Mouse (Mus musculus) forebrain, embryonic 10.5 days (tissue): ENCODE results near the gene Ddn. TPM values are rescaled to one million over a fixed set of nuclear protein-coding genes. Genes with fewer than 3 reads are reported as not detected.
"Not testable (repeated sequence)": the region's sequence is repeated elsewhere in the genome, so short reads cannot be mapped to it uniquely, and the experiment has no call there.

Experiments
- DNase-seq: peaks from one replicate; pipeline ENCODE4 v3.0.0-alpha.2; 2017; ENCODE audit warnings: low spot score; ENCODE audit errors: extremely low spot score
- H3K27ac ChIP-seq: fragments of 300-500 bp; sonication (generic); 2 replicates; pipeline ENCODE4 v1.5.1; 2016; ENCODE audit warnings: mild to moderate bottlenecking
- H3K27me3 ChIP-seq: fragments of 300-500 bp; sonication (generic); 2 replicates; pipeline ENCODE4 v1.6.1; 2016; ENCODE audit warnings: mild to moderate bottlenecking; ENCODE audit not compliant: poor library complexity, severe bottlenecking
- H3K36me3 ChIP-seq: fragments of 300-500 bp; sonication (generic); replicated peaks from 2 replicates; pipeline ENCODE4 v1.6.1; 2016; ENCODE audit warnings: mild to moderate bottlenecking, moderate library complexity
- H3K4me1 ChIP-seq: fragments of 300-500 bp; sonication (generic); 2 replicates; pipeline ENCODE4 v1.6.1; 2016
- H3K4me3 ChIP-seq: fragments of 300-500 bp; sonication (generic); 2 replicates; pipeline ENCODE4 v1.5.1; 2016; ENCODE audit warnings: mild to moderate bottlenecking, moderate library complexity
- H3K9me3 ChIP-seq: fragments of 300-500 bp; sonication (generic); 2 replicates; pipeline ENCODE4 v1.6.1; 2016; ENCODE audit warnings: mild to moderate bottlenecking, moderate library complexity
- WGBS: fragments of 180-500 bp; shearing (Covaris S2); methylation state at CpG from one replicate; pipeline ENCODE4 v1.1.7; 2016; 5-methylcytosine and 5-hydroxymethylcytosine counted together
- polyA plus RNA-seq: library from polyadenylated mRNA; unstranded; fragments of >200 nt; fragmentation: Nextera tagmentation; extraction: Ambion mirVana; gene quantifications from 2 replicates; pipeline ENCODE4 v1.2.1, GENCODE M21; 2016

Gene Ddn
- polyA plus RNA-seq, 1 experiment from 2014 or later = 0.10 TPM

DNA sequence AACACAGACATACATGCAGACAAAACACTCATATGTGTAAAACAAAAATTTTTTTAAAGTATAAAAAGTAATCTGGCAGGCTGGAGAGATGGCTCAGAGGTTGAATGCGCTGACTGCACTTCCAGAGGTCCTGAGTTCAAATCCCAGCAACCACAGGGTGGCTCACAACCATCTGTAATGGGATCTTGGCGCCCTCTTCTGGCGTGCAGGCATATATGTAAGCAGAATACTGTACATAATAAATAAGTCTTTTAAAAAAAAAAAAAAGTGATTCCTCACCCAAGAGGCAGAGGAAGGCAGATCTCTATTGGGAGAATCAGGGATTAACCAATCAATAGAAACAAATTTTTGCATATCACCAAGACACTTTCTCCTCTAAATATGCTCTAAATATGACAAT lies 14.1 kb upstream of the Ddn start:
- Histone ChIP-seq H3K27ac (no peak overlapping the region), H3K4me1 (0 out of 2 replicates have a peak, but pooled peaks cover 5% of the 10 kb centered on the region), H3K9me3 (no peaks in the 10 kb centered on the region), H3K27me3 (no peaks in the 10 kb centered on the region), H3K36me3 (peaks cover 60% of the 10 kb centered on the region), H3K4me3 (no peak overlapping the region)
- DNase-seq = no peak
- WGBS = 66% methylated on average over 3 of the region's 3 CpGs

DNA sequence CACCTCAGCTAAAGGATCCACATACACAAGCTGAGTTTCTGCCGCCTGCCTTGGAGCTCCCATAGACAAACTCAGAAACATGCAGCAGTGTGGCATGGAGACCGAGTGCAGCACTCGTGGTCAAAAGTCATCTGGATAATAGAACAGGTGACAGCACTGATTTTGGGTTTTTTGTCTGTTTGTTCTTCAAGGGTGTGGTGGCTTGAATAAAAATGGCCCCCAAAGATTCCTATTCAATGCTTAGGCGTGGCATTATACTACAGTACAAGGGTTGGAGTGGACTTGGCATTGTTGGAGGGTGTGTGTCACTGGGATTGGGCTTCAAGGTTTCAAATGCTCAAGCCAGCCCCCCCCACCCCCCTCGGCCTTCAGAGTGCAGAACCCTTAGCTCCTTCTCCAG lies 12.9 kb upstream of the Ddn start:
- Histone ChIP-seq H3K4me3 (no peak overlapping the region), H3K4me1 (0 out of 2 replicates have a peak, but pooled peaks cover 2% of the 10 kb centered on the region), H3K9me3 (no peaks in the 10 kb centered on the region), H3K36me3 (peaks cover 54% of the 10 kb centered on the region), H3K27me3 (no peaks in the 10 kb centered on the region), H3K27ac (no peak overlapping the region)
- 87% methylated on average over 5 of the region's 5 CpGs for WGBS
- no peak for DNase-seq

DNA sequence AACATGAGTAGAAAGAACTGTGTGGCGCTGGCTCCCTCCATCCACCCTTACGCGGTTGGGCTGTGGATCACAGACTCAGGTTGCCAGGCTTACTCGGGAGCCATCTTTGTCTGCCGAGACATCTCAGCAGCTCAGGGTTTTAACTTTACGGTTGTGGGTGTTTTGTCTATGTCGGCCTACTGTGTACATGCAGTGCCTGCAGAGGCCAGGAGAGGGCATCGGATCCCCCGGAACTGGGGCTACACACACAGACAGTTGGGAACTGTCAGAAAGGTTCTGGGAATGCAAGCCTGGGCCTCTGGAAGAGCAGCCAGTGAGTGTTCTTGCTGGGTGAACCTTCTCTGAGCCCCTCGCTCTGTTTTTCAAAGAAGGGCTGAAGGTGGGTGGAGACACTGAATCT lies 12.1 kb upstream of the Ddn start:
- no peaks in the 10 kb centered on the region for H3K27me3 ChIP-seq
- 22% methylated on average over 10 of the region's 10 CpGs for WGBS
- H3K27ac ChIP-seq = no peak overlapping the region
- H3K4me1 ChIP-seq = 0 out of 2 replicates have a peak, but pooled peaks cover 2% of the 10 kb centered on the region
- no peak for DNase-seq
- H3K4me3 ChIP-seq = no peak overlapping the region
- peaks cover 61% of the 10 kb centered on the region for H3K36me3 ChIP-seq
- H3K9me3 ChIP-seq = no peaks in the 10 kb centered on the region

DNA sequence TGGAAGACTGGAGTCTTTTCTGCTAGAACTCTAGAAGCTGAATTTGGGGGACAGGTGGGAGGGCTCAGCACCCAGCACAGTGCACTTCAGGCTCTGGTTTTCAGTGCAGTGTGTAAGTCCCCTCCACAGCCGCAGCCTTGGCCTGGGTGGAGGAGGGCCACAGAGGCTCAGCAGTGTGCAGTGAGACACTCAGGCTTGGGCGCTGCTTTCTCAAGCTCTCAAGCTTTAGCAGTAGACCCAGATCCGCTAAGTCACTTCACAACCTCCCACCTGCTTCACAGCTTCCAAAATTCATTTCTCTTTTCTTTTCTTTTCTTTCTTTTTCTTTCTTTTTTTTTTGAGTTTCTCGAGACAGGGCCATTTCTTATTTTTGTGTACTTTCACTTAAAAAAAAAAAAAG lies 11.6 kb upstream of the Ddn start:
- Histone ChIP-seq H3K9me3 (no peaks in the 10 kb centered on the region), H3K27me3 (no peaks in the 10 kb centered on the region), H3K27ac (no peak overlapping the region), H3K4me1 (0 out of 2 replicates have a peak, but pooled peaks cover 2% of the 10 kb centered on the region), H3K4me3 (no peak overlapping the region), H3K36me3 (peaks cover 63% of the 10 kb centered on the region)
- WGBS = 87% methylated on average over 4 of the region's 4 CpGs
- no peak for DNase-seq

DNA sequence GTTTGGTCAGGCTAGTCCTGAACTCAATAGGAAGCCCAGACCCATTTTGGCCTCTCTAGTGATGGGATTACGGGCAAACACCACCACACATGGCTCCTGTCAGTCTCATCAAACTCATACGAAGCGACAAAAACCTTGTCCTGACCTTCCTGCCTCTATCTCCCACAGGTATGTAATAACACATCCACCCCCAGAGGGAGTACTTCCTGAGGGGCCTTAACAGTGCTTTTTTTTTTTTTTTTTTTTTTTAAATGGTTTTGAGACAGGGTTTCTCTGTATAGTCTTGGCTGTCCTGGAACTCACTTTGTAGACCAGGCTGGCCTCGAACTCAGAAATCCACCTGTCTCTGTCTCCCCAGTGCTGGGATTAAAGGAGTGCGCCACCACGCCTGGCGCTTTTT lies 8.9 kb upstream of the Ddn start:
- WGBS = 92% methylated on average over 7 of the region's 7 CpGs
- H3K9me3 ChIP-seq = no peaks in the 10 kb centered on the region
- no peak for DNase-seq
- H3K36me3 ChIP-seq = peaks cover 62% of the 10 kb centered on the region
- H3K4me1 ChIP-seq = 0 out of 2 replicates have a peak, but pooled peaks cover 2% of the 10 kb centered on the region
- peaks cover 2% of the 10 kb centered on the region; the same call in 1 of the 2 replicates for H3K27me3 ChIP-seq
- H3K4me3 ChIP-seq = no peak overlapping the region
- no peak overlapping the region for H3K27ac ChIP-seq

DNA sequence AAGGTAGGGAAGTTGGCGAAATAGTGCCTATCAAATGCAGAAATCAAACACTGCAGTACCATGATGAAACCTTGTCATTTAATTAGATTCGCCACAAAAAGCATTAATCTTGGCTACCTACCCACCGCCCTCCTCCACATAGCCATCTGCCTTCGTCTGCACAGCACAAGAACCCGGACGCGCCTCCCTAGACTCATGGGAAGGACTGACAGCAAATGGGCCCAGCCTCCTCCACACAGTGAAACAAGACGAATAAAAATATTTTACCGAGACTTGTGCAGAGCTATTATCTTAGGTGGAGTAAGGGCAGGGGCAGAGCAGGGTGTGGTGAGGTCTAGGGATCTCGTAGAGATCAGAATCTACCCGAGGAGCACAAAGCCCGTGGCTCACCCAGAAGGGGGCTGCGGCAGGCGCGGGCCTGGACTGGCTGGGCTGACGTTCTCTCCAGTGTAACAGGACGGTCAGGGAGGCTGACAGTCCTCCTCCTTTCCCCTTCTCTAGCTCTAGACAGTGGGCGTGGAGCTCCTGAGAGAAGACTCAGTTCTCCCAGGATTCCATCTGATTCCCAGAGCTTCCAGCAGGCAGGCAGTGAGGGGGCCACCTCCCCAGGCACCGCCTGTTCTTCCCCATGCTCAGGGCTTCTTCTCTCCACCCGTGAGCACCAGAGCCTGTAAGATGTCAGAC lies 3.6 kb upstream of the Ddn start:
- peaks cover 56% of the 10 kb centered on the region for H3K36me3 ChIP-seq
- no peaks in the 10 kb centered on the region for H3K9me3 ChIP-seq
- no peak overlapping the region for H3K4me3 ChIP-seq
- H3K27ac ChIP-seq = no peak overlapping the region
- peaks cover 18% of the 10 kb centered on the region for H3K4me1 ChIP-seq
- H3K27me3 ChIP-seq = peaks cover 41% of the 10 kb centered on the region
- DNase-seq = no peak
- 89% methylated on average over 20 of the region's 20 CpGs for WGBS

DNA sequence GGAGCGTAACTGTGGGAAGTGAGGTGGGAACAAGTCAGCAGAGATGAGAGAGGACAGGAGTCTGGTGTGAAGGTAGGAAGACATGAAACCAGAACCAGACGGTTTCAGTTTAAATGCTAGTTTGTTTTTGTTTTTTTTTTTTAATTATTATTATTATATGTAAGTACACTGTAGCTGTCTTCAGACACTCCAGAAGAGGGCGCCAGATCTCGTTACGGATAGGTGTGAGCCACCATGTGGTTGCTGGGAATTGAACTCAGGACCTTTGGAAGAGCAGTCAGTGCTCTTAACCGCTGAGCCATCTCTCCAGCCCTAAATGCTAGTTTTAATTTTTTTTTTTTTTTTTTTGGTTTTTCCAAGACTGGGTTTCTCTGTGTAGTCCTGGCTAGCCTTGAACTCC lies 922 bp upstream of the Ddn start:
- not testable (repeated sequence) for H3K4me3 ChIP-seq, H3K9me3 ChIP-seq, DNase-seq, H3K27ac ChIP-seq
- H3K36me3 ChIP-seq = peaks cover 41% of the 10 kb centered on the region
- 75% methylated on average over 6 of the region's 6 CpGs for WGBS
- peaks cover 68% of the 10 kb centered on the region for H3K27me3 ChIP-seq
- peaks cover 45% of the 10 kb centered on the region for H3K4me1 ChIP-seq

DNA sequence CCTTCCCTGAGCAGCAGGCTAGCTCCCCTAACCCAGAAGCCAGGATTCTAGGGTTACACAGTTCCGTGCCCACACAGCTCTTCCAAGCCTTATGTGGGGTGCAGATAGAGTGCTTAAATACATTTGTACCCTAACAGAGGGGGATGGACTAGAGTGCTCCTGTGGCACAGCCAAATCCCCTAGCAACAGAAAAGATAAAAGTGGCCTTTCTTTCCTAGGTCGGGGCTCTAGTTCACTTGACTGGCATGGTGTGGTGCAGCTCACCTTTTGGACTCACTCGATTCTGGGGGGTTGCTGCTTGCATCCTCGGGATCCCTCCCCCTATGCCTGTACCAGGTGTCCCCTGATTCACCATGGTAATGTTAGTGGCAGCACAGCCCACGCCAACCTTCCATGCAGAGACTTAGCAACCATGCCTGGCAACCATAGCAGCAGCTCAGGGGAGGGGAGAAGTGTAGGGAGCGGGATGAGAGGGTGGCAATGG lies 597 bp downstream of the Ddn start:
- peaks cover 28% of the 10 kb centered on the region for H3K36me3 ChIP-seq
- peaks cover 83% of the 10 kb centered on the region for H3K27me3 ChIP-seq
- H3K4me3 ChIP-seq = peak overlapping the region; percentile 48; the same call in 1 of the 2 replicates
- no peak for DNase-seq
- no peaks in the 10 kb centered on the region for H3K9me3 ChIP-seq
- 11% methylated on average over 6 of the region's 6 CpGs for WGBS
- peaks cover 55% of the 10 kb centered on the region for H3K4me1 ChIP-seq
- no peak overlapping the region for H3K27ac ChIP-seq

DNA sequence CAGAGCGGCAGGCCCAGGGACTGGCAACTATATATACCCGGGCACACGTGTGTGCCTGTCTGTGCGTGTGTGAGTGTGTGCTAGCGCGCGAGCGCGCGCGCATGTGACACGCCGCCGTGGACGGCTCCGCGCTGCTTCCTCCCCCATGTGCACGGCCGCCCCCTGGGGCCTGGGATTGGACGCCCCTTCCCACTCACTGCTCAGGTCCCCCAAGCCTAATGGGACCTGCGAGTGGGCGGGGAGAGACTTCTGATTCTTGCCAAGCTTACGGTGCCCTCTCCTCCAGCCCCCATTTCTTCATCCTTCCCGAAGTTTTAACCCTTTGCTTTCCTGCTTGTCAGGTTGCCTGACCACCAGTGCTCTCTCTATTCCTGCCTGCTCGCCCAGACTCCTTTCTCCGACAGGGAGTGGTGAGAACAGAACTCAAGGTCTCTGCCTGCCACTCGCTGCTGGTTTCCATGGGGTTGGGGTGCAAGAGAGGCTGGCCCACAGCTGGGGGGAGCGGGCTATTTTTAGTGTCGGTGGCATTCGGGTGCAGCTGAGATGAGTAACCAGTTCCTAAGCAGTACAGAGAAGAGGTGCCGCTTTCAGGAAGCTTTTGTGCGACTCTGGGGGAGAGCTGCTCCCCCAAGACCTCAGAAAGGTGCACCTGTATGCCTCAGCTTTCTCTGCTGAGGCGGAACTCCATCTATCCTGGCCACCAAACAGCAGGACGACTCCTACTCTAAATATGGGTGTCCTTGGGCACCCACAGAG lies 1.2 kb downstream of the Ddn start:
- Histone ChIP-seq H3K27ac (no peak overlapping the region), H3K9me3 (no peaks in the 10 kb centered on the region), H3K4me3 (peak overlapping the region; percentile 48), H3K4me1 (peaks cover 62% of the 10 kb centered on the region), H3K27me3 (peaks cover 86% of the 10 kb centered on the region), H3K36me3 (peaks cover 22% of the 10 kb centered on the region)
- WGBS = under 1% methylated on average over 34 of the region's 34 CpGs
- DNase-seq = no peak

DNA sequence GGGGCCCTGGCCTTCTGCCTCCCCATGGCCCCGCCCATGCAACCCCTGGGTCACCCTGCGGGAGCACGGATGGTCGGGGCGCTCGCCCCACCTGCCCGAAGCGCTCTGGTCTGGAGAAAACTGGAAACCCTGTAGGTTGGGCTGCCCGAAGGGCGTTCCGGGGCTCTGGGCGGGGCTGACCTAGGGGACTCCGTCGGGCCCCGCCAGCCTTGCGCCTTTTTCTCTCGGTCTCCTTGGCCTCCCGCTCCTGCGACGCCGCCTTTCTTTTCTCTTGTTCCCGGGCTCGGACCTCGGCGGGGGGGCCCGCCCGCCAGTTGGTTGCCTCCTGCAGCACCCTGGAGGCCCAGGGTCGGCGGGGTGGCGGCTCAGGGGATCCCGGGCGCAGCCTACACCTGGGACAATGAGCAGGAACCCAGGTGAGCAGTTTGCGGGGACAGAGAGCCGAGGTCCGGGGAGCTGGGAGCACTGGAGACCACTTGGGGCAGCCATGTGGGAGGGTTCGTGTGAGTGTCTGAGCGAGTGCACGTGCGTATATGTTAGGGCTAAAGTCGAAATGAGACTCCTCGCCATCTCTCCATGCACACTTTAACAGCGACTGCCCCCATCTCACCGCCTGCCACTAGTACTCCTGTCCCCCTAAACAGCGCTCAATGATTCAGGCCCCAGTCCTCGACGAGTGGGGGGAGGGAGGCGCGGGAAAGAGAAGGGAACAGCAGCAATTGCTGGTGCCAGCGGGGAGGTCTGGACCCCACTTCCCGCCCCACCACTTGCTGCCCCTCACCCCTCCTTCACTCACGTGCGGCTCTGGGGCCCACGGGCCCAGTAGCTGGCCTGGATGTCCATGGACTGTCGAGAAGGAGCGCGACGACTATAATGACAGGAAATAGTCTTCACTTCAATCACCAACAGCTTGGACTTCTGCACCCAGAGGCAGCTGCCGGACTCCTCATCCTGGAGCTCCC lies 2.2 kb downstream of the Ddn start:
- H3K4me1 ChIP-seq = peaks cover 65% of the 10 kb centered on the region
- peak; percentile 40 for DNase-seq
- under 1% methylated on average over 58 of the region's 58 CpGs for WGBS
- peak overlapping the region; percentile 53 for H3K27ac ChIP-seq
- H3K36me3 ChIP-seq = peaks cover 13% of the 10 kb centered on the region
- no peaks in the 10 kb centered on the region for H3K9me3 ChIP-seq
- peaks cover 93% of the 10 kb centered on the region for H3K27me3 ChIP-seq
- H3K4me3 ChIP-seq = peak overlapping the region; percentile 48

DNA sequence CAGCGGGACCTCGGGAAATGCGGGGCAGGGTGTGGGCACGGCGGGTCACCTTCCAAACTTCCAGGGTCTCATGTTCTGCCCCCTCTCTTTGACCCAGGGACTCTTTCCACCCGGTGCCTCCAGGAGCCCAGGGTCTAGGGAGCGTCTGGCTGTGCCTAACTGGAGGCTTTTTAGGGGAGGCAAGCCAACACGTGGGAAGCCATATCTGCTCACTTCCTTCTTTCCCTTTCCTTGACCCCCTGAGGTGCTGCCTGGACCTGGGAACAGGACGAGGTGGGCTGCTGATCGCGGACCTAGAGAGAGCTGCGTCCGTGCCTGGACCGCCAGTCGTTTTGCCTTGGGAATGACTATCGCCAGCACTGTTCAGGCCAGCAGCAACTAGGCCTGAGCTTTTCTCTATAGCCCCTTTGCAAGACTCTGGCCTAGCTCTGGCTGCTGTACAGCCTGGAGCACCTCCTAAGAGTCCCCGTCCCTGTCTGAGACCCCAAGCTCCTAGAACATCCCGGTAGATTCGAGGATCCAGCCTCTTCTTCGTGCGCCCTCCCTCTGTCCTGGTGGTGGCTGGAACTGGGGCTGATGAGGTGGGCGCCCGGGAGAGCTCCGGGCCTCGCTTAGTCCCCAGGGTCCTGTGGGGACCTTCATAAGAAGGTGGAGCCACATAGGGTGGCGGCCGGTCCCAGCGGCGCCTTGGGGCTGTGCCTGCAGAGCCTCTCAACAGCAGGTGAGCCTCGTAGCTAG lies 3.0 kb downstream of the Ddn start:
- 2% methylated on average over 30 of the region's 30 CpGs for WGBS
- peak overlapping the region; percentile 54 for H3K4me3 ChIP-seq
- peaks cover 100% of the 10 kb centered on the region for H3K27me3 ChIP-seq
- H3K36me3 ChIP-seq = peaks cover 6% of the 10 kb centered on the region
- peak overlapping the region; percentile 53 for H3K27ac ChIP-seq
- H3K4me1 ChIP-seq = peaks cover 65% of the 10 kb centered on the region
- peak; percentile 50 for DNase-seq
- no peaks in the 10 kb centered on the region for H3K9me3 ChIP-seq
